Mouse (Mus musculus) embryonic facial prominence, embryonic 14.5 days (tissue): ENCODE results near the gene Clcf1. TPM values are rescaled to one million over a fixed set of nuclear protein-coding genes. Genes with fewer than 3 reads are reported as not detected.

Source experiments
- microRNA-seq: library from miRNA; unstranded; fragments of <30 nt; microRNA quantifications from one replicate; pipeline ENCODE4, GENCODE M21; 2016; ENCODE audit warnings: borderline number of aligned reads
- polyA plus RNA-seq: library from polyadenylated mRNA; unstranded; fragments of >200 nt; fragmentation: Nextera tagmentation; extraction: Ambion mirVana; gene quantifications from 2 replicates; pipeline ENCODE4 v1.2.1, GENCODE M21; 2014

The Clcf1 gene
- polyA plus RNA-seq, 1 experiment from 2014 or later: 6.0 TPM

Small RNA genes lying within 50 kb of the gene (microRNA-seq; reads per million reads assigned to microRNA genes)
- gene Gm26115 (not detected), gene Mir6985 (0.50 reads per million)

Other genes with a start within 250 kb of the Clcf1 start
- gene Aldh3b2, start 241.9 kb upstream of the Clcf1 start, polyA plus RNA-seq: 9.2 and 11.8 TPM in 2 replicates
- 8.2 and 8.5 TPM in 2 replicates for gene Acy3, start 227.7 kb upstream of the Clcf1 start, polyA plus RNA-seq
- gene Tbx10, start 221.5 kb upstream of the Clcf1 start, polyA plus RNA-seq: 0.10 TPM in 1 of 2 replicates, not detected in the other
- 25.8 and 29.5 TPM in 2 replicates for gene Nudt8, start 213.7 kb upstream of the Clcf1 start, polyA plus RNA-seq
- gene Gm49405, start 213.6 kb upstream of the Clcf1 start, polyA plus RNA-seq: 1.4 and 1.6 TPM in 2 replicates
- 2.5 and 3.4 TPM in 2 replicates for gene Doc2g, start 210.9 kb upstream of the Clcf1 start, polyA plus RNA-seq
- 188 and 199 TPM in 2 replicates for gene Ndufv1, start 201.4 kb upstream of the Clcf1 start, polyA plus RNA-seq
- 483 and 496 TPM in 2 replicates for gene Gstp1, start 176.3 kb upstream of the Clcf1 start, polyA plus RNA-seq
- 1.2 and 4.5 TPM in 2 replicates for gene Gstp2, start 168.2 kb upstream of the Clcf1 start, polyA plus RNA-seq
- gene Gstp3, start 154.7 kb upstream of the Clcf1 start, polyA plus RNA-seq: 0.35 TPM in 1 of 2 replicates, not detected in the other
- not detected in 2 replicates for gene Cabp2, start 132.7 kb upstream of the Clcf1 start, polyA plus RNA-seq
- gene Cdk2ap2, start 117.1 kb upstream of the Clcf1 start, polyA plus RNA-seq: 66.1 and 68.6 TPM in 2 replicates
- 5.6 and 6.6 TPM in 2 replicates for gene Pitpnm1, start 114.2 kb upstream of the Clcf1 start, polyA plus RNA-seq
- 81.9 and 88.6 TPM in 2 replicates for gene Aip, start 88.4 kb upstream of the Clcf1 start, polyA plus RNA-seq
- 0.08 TPM in 1 of 2 replicates, not detected in the other for gene Gpr152, start 74.5 kb upstream of the Clcf1 start, polyA plus RNA-seq
- gene Cabp4, start 70.2 kb upstream of the Clcf1 start, polyA plus RNA-seq: 0.12 TPM in 1 of 2 replicates, not detected in the other
- gene Coro1b, start 65.6 kb upstream of the Clcf1 start, polyA plus RNA-seq: 139 and 162 TPM in 2 replicates
- 5.1 and 6.7 TPM in 2 replicates for gene Ptprcap, start 60.6 kb upstream of the Clcf1 start, polyA plus RNA-seq
- gene Rps6kb2, start 50.9 kb upstream of the Clcf1 start, polyA plus RNA-seq: 34.1 and 43.2 TPM in 2 replicates
- 4.3 and 5.3 TPM in 2 replicates for gene Carns1, start 38.8 kb upstream of the Clcf1 start, polyA plus RNA-seq
- gene Tbc1d10c, start 23.0 kb upstream of the Clcf1 start, polyA plus RNA-seq: 3.6 and 3.8 TPM in 2 replicates
- 744 and 800 TPM in 2 replicates for gene Ppp1ca, start 22.2 kb upstream of the Clcf1 start, polyA plus RNA-seq
- gene Rad9a, start 12.6 kb upstream of the Clcf1 start, polyA plus RNA-seq: 28.9 and 32.4 TPM in 2 replicates
- gene AC109138.7, start 119 bp downstream of the Clcf1 start, polyA plus RNA-seq: not detected in 2 replicates
- 28.1 and 31.3 TPM in 2 replicates for gene Pold4, start 17.7 kb downstream of the Clcf1 start, polyA plus RNA-seq
- 16.3 and 16.6 TPM in 2 replicates for gene Ssh3, start 54.9 kb downstream of the Clcf1 start, polyA plus RNA-seq
- gene Ankrd13d, start 68.9 kb downstream of the Clcf1 start, polyA plus RNA-seq: 7.6 and 9.0 TPM in 2 replicates
- gene Grk2, start 92.0 kb downstream of the Clcf1 start, polyA plus RNA-seq: 17.0 and 18.9 TPM in 2 replicates
- 48.3 and 52.6 TPM in 2 replicates for gene Kdm2a, start 184.0 kb downstream of the Clcf1 start, polyA plus RNA-seq
- 30.0 and 40.4 TPM in 2 replicates for gene Rhod, start 225.2 kb downstream of the Clcf1 start, polyA plus RNA-seq